Mouse (Mus musculus): ENCODE measurements around the gene Trpm3.
A peak's percentile ranks its signal among the peaks of the same experiment; 100 is the strongest.

Gene Trpm3

GRCm38 (mm10) chr19:22869853-22870252 is 731.0 kb downstream of the Trpm3 start:
- DNase-seq = no peak

- DNase-seq = no peak
Measured at GRCm38 (mm10) chr19:22872456-22872855, 733.6 kb downstream of the Trpm3 start.

DNA sequence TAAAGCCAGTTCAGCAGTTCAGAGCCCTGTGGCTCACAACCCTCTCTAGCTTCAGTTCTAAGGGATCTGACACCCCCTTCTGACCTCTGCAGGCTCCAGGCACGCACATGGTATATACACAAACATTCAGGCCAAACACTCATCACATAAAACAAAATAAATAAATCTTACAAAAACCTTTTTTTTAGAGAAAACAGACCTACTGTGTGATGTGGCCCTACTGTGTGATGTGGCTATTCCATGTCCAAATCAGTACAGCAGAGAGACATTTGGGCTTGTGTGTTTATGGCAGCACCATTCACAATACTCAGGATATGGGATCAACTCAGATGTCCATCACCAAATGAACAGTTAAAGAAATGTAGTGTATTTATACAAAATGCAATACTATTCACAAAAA is 741.4 kb downstream of the Trpm3 start:
- DNase-seq = no peak

- no peak for DNase-seq
Measured at GRCm38 (mm10) chr19:22882670-22883111, 743.8 kb downstream of the Trpm3 start.

DNA sequence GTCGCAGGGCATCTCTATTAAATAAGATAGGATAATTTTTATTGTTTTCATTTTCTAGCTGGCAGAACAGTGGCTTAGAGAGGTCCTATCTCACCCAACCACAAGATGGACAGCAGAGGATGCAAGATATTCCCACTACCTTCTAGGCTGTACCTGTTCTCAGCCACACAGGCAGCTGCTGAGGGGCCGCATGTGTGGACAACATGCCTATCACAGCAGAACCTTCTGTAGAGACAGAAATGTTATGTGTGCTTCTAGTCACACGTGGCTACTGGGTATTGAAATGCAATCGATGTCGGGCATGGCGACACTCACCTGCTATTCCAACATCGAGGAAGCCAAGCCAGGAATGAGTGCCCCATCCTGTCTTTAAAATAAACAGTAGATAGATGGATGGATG is 744.3 kb downstream of the Trpm3 start:
- no peak for DNase-seq

DNA sequence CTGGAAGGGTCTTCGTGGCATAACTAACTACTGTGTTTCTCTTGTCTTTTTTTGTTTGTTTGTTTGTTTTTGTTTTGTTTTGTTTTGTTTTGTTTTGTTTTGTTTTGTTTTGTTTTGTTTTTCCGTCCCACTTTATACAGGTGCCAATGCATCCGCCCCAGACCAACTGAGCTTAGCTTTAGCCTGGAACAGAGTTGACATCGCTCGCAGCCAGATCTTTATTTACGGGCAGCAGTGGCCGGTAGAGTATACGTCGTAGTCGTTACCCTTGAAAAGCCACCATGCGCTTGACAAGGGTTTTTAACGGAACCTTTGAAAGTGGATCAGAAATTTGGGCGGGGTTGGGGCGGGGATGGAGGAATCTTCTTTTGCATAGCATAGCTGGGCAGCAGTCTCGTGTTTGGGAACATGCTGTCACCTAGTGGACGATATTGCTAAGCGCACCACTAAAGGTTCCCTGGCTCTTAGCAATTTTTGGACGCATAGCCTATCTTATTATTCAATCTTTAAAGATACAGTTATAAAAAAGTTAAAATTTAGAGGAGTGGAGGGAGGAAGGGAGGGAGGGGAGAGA is 745.0 kb downstream of the Trpm3 start:
- no peak for DNase-seq

- DNase-seq = no peak
Measured at GRCm38 (mm10) chr19:22884357-22884756, 745.5 kb downstream of the Trpm3 start.

- no peak for DNase-seq
Measured at GRCm38 (mm10) chr19:22885051-22885450, 746.2 kb downstream of the Trpm3 start.

GRCm38 (mm10) chr19:22901892-22902291 is 763.0 kb downstream of the Trpm3 start:
- no peak for DNase-seq

GRCm38 (mm10) chr19:22902386-22902785 is 763.5 kb downstream of the Trpm3 start:
- no peak for DNase-seq

- no peak for DNase-seq
Measured at GRCm38 (mm10) chr19:22905066-22905482, 766.2 kb downstream of the Trpm3 start.

- DNase-seq = no peak
Measured at GRCm38 (mm10) chr19:22910686-22911085, 771.8 kb downstream of the Trpm3 start.

DNA sequence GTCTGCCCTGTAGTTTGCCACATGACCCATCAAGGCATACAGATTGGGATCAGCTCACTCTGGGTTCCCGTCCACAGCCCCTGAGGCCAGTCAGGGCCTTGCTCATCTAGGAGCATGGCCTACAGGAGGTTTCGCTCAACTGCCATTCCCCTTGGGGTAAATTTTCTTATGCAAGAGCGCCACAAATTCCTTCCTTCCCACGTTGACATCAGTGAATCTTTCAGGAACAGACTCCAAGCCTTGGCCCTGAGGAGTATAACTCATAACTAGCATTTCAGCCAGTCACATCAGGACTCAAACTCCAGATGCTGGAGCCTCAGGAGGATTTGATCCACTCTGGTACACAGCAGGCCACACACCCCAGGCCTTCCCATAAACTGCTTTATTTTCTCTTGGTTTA is 774.1 kb downstream of the Trpm3 start:
- DNase-seq = no peak

GRCm38 (mm10) chr19:22915868-22916642 is 777.2 kb downstream of the Trpm3 start:
- peak; percentile 25 to 33 for DNase-seq

GRCm38 (mm10) chr19:22916643-22917344 is 777.9 kb downstream of the Trpm3 start:
- peak; percentile 3 to 10 for DNase-seq

- DNase-seq = no peak
Measured at GRCm38 (mm10) chr19:22917345-22917735, 778.5 kb downstream of the Trpm3 start.

DNA sequence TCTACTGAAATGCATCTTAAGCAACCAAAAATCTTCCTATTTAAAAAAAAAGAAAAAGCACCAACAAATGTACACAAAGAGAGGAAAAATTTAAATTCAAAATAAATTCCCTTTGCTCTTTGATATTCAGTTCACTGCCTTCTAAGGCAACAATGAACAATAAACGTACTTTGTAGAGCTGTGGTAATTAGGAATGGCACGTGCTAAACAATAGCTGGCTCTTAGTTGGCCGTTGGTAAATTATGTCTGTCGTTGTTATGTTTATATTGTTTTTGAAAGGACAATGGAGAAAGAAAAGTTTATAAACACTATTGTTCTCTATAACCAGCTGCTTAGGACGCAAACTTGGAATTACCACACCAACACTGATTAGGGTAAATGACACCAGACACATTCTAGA is 782.1 kb downstream of the Trpm3 start:
- DNase-seq = no peak

DNA sequence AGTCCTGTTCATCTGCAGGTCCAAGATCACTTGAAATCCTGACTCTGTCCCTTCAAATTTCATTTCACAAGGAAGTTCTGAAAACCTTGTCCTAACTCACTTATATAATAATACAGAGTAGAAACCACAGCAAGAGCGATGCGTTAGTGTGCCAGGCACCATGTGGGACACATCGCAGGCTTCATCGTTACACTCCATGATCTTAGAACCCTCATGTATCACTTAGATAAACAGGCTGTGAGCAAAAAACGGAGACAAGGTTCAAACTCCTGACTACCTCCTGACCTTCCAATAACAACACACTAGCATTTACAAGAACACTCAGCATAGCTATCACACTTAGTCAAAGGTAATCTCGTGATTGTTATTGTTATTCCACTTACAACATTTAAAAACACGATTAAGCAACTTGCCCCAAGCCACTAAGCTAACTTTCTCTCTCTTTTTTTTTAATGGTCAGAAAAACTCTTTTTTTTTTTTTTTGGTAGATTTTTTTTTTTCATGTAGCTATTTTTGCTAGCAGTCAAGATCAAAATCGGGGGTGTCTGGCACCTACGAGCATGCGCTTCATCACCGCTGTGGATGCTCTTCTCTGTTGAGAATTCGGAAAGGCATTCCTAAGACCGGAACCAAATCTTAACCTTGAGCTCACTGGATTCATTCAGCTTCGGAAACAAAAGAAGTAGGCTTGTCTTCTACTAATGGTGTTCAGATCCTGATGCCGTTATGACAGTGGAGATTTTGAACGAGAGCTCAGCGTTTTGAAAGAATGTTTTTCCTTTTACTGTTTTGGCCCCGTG is 784.2 kb downstream of the Trpm3 start:
- DNase-seq = no peak

- no peak for DNase-seq
Measured at GRCm38 (mm10) chr19:22925284-22925683, 786.4 kb downstream of the Trpm3 start.

DNA sequence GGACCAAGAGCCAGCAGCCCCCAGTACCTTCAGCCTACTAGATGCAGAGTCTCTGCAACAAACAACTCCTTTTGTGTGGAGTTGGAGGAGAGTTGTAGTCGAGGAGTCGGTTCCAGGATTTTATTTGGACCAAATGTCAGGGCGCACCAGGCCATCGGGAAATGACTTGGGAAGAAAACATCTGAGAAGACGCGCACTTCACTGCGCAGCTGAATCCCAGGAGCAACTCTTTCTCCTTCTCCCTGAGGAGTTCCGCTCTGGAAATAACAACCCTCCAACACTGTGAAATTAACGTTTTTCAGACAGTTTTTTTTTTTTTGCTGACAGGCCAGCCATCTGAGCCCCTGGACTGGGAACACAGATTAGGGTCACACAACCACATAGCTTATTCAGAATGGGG is 787.9 kb downstream of the Trpm3 start:
- DNase-seq = no peak

DNA sequence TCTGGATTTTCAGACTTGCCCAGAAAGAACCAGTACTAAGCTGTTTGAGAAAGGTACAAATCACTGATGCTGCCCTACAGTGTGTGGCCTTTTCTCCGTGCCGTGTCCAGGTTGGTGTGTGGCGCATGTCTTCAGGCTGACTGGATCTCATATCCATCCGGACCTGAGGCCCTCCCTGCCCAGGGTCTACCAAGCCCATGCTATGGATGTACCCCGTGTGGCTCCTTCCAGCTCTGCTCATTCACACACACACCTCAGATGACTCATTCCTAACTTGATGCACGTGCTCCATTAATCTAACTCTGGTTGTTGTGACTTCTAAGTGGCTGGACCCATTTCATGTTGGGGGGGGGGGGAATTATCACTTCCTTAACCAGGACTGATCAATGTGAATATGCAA is 789.5 kb downstream of the Trpm3 start:
- DNase-seq = no peak

GRCm38 (mm10) chr19:22929768-22930167 is 790.9 kb downstream of the Trpm3 start:
- no peak for DNase-seq

GRCm38 (mm10) chr19:22930368-22930834 is 791.6 kb downstream of the Trpm3 start:
- DNase-seq = no peak
